9 mouse cellular contexts compared by ENCODE assay signal in the genomic region with DNA sequence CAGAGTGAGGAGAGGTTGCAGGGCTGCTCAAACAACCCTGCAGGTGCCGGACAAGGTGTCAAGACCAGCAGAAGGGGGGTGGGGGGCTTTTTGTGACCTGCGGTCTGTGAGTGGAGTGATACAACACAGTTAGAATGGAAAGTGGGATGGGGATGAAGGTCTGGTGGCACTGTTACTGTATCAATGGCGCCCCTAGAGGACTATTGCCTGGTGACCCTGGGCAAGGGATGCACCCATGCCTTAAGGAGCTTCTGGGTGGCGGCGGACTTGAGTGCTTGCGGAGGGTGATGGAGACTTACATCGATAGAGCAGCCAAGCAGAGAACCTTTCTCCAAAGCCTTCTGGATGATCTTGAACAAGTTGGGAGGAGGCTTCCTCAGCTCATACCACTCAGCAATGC. TPM values are rescaled to one million over a fixed set of nuclear protein-coding genes. Genes with fewer than 3 reads are reported as not detected.
A peak's percentile ranks its signal among the peaks of the same experiment; 100 is the strongest.
DNase-seq lines count a peak whose midpoint lies in the region; ATAC-seq lines count a peak whose summit lies in the region.
"Had no signal": no experiment of that assay in that cellular context is flagged by ENCODE, and none has a peak within 500 bp of the region (broad histone marks: within the 10 kb centered on the region; RNA-seq: fewer than 3 reads in every experiment).

No protein-coding gene starts in this region.

- peaks cover 69% of the 10 kb centered on the region for H3K36me3 ChIP-seq in heart, embryonic 13.5 days
- peaks cover 70% of the 10 kb centered on the region for H3K36me3 ChIP-seq in limb, embryonic 12.5 days

- 78% methylated on average over 7 of the region's 7 CpGs for WGBS in heart, embryonic 13.5 days
- WGBS in limb, embryonic 12.5 days = 79% methylated on average over 7 of the region's 7 CpGs

- H3K27ac ChIP-seq in heart, embryonic 13.5 days (replicated peaks) = peak overlapping the region; percentile 63
- H3K27ac ChIP-seq in limb, embryonic 12.5 days = no peak overlapping the region

- no peak overlapping the region for H3K4me2 ChIP-seq in heart, embryonic 13.5 days
- peak overlapping the region; percentile 57; the same call in 1 of the 2 replicates for H3K4me2 ChIP-seq in limb, embryonic 12.5 days

- peaks cover 23% of the 10 kb centered on the region for H3K4me1 ChIP-seq in heart, embryonic 13.5 days
- H3K4me1 ChIP-seq in limb, embryonic 12.5 days (replicated peaks) = peaks cover 18% of the 10 kb centered on the region

- no peaks in the 10 kb centered on the region for H3K27me3 ChIP-seq in heart, embryonic 13.5 days (replicated peaks)
- no peaks in the 10 kb centered on the region for H3K27me3 ChIP-seq in limb, embryonic 12.5 days

- no peak overlapping the region for H3K4me3 ChIP-seq in heart, embryonic 13.5 days
- no peak overlapping the region for H3K4me3 ChIP-seq in limb, embryonic 12.5 days (replicated peaks)

- no peak for ATAC-seq in heart, embryonic 13.5 days (ENCODE audit: extremely low read depth, insufficient number of reproducible peaks, low FRiP score, low TSS enrichment)
- no peak for ATAC-seq in limb, embryonic 12.5 days (ENCODE audit: insufficient number of reproducible peaks, insufficient read depth, low FRiP score, low TSS enrichment, low read depth)

- no peak for DNase-seq in heart, adult 9 months (ENCODE audit: low spot score in 2 of 2)
- peak; percentile 38 for DNase-seq in thymus, postnatal 4 days
- DNase-seq in thymus, postnatal 36 days = no peak
- no peak for DNase-seq in urinary bladder, adult 2 months (ENCODE audit: low spot score)
- no peak for DNase-seq in spleen, postnatal 36 days (ENCODE audit: low spot score in 2 of 2)
- DNase-seq in right cerebral cortex, adult 2 months (ENCODE audit: low spot score in 2 of 2) = no peak
- DNase-seq: gastrocnemius, postnatal 36 days had no signal

- no peaks in the 10 kb centered on the region for H3K9me3 ChIP-seq in heart, embryonic 13.5 days
- no peaks in the 10 kb centered on the region for H3K9me3 ChIP-seq in limb, embryonic 12.5 days

- H3K9ac ChIP-seq in heart, embryonic 13.5 days = no peak overlapping the region
- no peak overlapping the region for H3K9ac ChIP-seq in limb, embryonic 12.5 days (replicated peaks)

RNA-seq across cellular contexts. Expression of a gene that starts 26.8 kb away (rescaled TPM):
- 90.2 and 93.3 TPM in 2 replicates for polyA plus RNA-seq in heart, embryonic 13.5 days (2015; fragmentation: Nextera tagmentation; extraction: Ambion mirVana)
- 134 TPM in 2 replicates for polyA plus RNA-seq in limb, embryonic 12.5 days (2016; fragmentation: Nextera tagmentation; extraction: Ambion mirVana)
- polyA plus RNA-seq in urinary bladder, adult 2 months (2012; rRNA removed) = 98.2 and 103 TPM in 2 replicates
